Mouse (Mus musculus): ENCODE data around the gene Aagab.

DNA sequence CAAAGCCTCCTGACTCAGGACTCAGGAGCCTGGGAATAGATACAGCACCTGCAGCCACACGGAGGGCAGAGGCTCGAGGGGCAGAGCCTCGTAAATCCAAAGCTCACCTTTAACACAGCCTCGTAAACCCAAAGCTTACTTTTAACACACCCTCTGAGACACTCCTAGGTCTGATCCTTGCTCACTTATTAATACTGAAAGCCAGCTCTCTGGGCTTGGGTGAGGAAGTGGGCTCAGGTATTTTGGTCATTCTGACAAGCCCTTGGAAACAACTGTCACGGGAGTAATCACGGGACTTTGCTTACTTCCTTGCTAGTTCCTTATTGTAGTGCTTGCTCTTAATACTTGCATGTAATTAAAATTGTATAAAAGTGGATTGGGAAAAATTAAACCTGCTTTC lies 13.3 kb upstream of the Aagab start:
- TF ChIP-seq FLI1 (IDR thresholded peaks at IDR 0.05; ENCODE audit: low read length) (no peak), GATA1 (IDR thresholded peaks at IDR 0.05; ENCODE audit: borderline replicate concordance, low read length) (no peak)
